Mouse (Mus musculus): ENCODE results near the gene Chmp1a. TPM values are rescaled to one million over a fixed set of nuclear protein-coding genes. Genes with fewer than 3 reads are reported as not detected.
A peak's percentile ranks its signal among the peaks of the same experiment; 100 is the strongest.
"Not testable (repeated sequence)": the region's sequence is repeated elsewhere in the genome, so short reads cannot be mapped to it uniquely, and the experiment has no call there.

Chmp1a gene
- polyA plus RNA-seq, 1 experiment, result 70.5 TPM

DNA sequence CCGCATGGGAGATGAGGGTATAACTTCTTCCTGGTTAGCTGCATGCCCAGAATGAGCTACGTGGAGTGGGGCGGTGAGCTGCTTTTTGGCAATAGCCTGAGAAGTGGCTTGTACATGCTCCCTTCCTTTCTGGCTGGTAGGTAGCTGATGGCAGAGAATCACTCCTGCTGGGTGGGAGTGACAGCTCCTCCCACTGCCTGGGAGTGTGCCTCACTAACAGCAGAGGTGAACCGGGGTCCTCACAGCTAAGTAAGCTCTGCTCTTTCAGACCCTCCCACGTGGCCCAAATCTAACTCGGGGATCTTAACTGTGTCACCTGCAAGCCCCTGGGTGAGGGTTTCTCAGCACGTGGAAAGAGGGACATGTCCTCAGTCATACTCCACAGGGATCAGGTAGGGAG is 20.0 kb upstream of the Chmp1a start:
- H3K27ac ChIP-seq (ENCODE audit: insufficient read depth, low read length), result no peak overlapping the region
- TF ChIP-seq CTCF (IDR thresholded peaks at IDR 0.05; ENCODE audit: extremely low read depth, insufficient read depth, insufficient read length, insufficient replicate concordance) (no peak), POLR2A (IDR thresholded peaks at IDR 0.05; ENCODE audit: low read depth, low read length) (no peak)
- peaks cover 7% of the 10 kb centered on the region for H3K4me1 ChIP-seq (ENCODE audit: control insufficient read depth, insufficient read depth, insufficient read length)
- H3K36me3 ChIP-seq (ENCODE audit: control insufficient read depth, insufficient read depth, low read length), result no peaks in the 10 kb centered on the region
- DNase-seq (ENCODE audit: low read depth in 1 of 2, low spot score in 2 of 2), result no peak
- H3K4me3 ChIP-seq (ENCODE audit: extremely low read depth, insufficient read depth, insufficient read length), result no peak overlapping the region
- WGBS, result 71% methylated on average over 7 of the region's 7 CpGs
- no peaks in the 10 kb centered on the region for H3K27me3 ChIP-seq (ENCODE audit: control insufficient read depth, insufficient read depth, low read length)

- H3K36me3 ChIP-seq (ENCODE audit: control insufficient read depth, insufficient read depth, low read length), result 0 out of 2 replicates have a peak, but pooled peaks cover 2% of the 10 kb centered on the region
- H3K27ac ChIP-seq (ENCODE audit: insufficient read depth, low read length), result no peak overlapping the region
- TF ChIP-seq POLR2A (IDR thresholded peaks at IDR 0.05; ENCODE audit: low read depth, low read length) (no peak), CTCF (IDR thresholded peaks at IDR 0.05; ENCODE audit: extremely low read depth, insufficient read depth, insufficient read length, insufficient replicate concordance) (no peak)
- H3K27me3 ChIP-seq (ENCODE audit: control insufficient read depth, insufficient read depth, low read length), result no peaks in the 10 kb centered on the region
- H3K4me1 ChIP-seq (ENCODE audit: control insufficient read depth, insufficient read depth, insufficient read length), result peaks cover 7% of the 10 kb centered on the region
- 88% methylated on average over 5 of the region's 5 CpGs for WGBS
- no peak for DNase-seq (ENCODE audit: low read depth in 1 of 2, low spot score in 2 of 2)
- H3K4me3 ChIP-seq (ENCODE audit: extremely low read depth, insufficient read depth, insufficient read length), result no peak overlapping the region
Measured at GRCm38 (mm10) chr8:123231742-123232141, 19.2 kb upstream of the Chmp1a start.

- H3K4me3 ChIP-seq (ENCODE audit: extremely low read depth, insufficient read depth, insufficient read length); H3K4me1 ChIP-seq (ENCODE audit: control insufficient read depth, insufficient read depth, insufficient read length); DNase-seq (ENCODE audit: low read depth in 1 of 2, low spot score in 2 of 2); H3K27ac ChIP-seq (ENCODE audit: insufficient read depth, low read length); H3K27me3 ChIP-seq (ENCODE audit: control insufficient read depth, insufficient read depth, low read length); H3K36me3 ChIP-seq (ENCODE audit: control insufficient read depth, insufficient read depth, low read length): not testable (repeated sequence)
- 85% methylated on average over 11 of the region's 11 CpGs for WGBS
Measured at GRCm38 (mm10) chr8:123230326-123230725, 17.8 kb upstream of the Chmp1a start.

GRCm38 (mm10) chr8:123228416-123228815 is 15.9 kb upstream of the Chmp1a start:
- H3K36me3 ChIP-seq (ENCODE audit: control insufficient read depth, insufficient read depth, low read length), result 0 out of 2 replicates have a peak, but pooled peaks cover 2% of the 10 kb centered on the region
- 95% methylated on average over 1 of the region's 1 CpGs for WGBS

DNA sequence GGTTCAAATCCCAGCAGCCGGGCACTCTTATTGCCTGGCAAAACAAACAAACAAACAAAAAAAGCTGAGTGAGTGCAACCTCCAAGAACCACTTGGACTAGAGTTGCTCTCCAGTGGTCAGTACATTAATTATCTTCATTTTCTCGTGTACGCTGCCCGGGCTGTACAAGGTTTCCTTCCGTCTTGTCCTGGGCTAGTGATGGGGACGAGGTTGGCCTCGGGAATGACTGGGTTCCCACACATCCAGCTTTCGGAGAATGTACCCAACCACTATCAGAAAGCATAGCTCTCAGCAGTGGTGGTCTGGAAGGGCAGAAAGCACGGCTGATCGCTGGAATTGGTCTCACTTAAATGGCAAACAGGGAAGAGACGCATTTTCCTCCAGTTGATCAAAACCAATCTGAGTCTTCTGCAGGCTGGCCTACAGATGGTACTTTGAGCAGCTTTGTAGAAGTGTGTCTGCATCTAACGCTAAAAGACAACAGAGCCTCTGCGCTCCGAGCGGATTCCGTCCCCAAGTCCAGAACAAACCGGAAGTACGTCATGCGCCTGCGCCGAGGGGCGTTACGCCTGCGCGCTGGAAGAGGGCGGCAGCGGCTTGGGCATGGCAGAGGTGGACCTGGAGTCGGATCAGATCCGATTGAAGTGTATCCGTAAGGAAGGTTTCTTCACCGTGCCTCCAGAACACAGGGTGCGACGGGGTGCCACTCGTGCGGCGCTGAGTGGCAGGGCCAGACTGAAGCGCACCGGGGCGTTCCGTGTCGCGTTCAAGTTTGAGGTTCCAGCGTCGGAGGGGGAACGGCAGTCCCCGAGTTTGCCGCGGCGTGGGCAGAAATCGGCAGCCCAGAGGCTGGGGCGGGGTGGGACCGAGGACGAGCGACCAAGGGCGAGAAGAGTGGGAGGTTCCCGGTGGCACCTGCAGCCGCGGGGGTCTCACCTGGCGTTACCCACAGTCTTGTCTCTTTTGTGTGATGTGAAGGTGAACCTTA is 12.0 kb upstream of the Chmp1a start, which contains the start of gene Cdk10:
Gene Cdk10, plus strand, starts transcription at position 565 of the 989 bp plus-strand sequence.
- peak; percentile 74 to 91 for DNase-seq (ENCODE audit: low read depth in 1 of 2, low spot score in 2 of 2)
- whole genome bisulfite sequencing, result 2% methylated on average over 59 of the region's 59 CpGs
- H3K36me3 ChIP-seq (ENCODE audit: control insufficient read depth, insufficient read depth, low read length), result 0 out of 2 replicates have a peak, but pooled peaks cover 2% of the 10 kb centered on the region
- TF ChIP-seq POLR2A (IDR thresholded peaks at IDR 0.05; ENCODE audit: low read depth, low read length) (peak; percentile 90), CTCF (IDR thresholded peaks at IDR 0.05; ENCODE audit: extremely low read depth, insufficient read depth, insufficient read length, insufficient replicate concordance) (no peak)
- H3K27me3 ChIP-seq (ENCODE audit: control insufficient read depth, insufficient read depth, low read length), result no peaks in the 10 kb centered on the region
- H3K4me3 ChIP-seq (ENCODE audit: extremely low read depth, insufficient read depth, insufficient read length), result peak within 1 kb of the TSS; percentile 80
- H3K27ac ChIP-seq (ENCODE audit: insufficient read depth, low read length), result peak within 1 kb of the TSS; percentile 44
- H3K4me1 ChIP-seq (ENCODE audit: control insufficient read depth, insufficient read depth, insufficient read length), result peaks cover 4% of the 10 kb centered on the region; the same call in 1 of the 2 replicates

More at GRCm38 (mm10) chr8:123228416-123228815, 15.9 kb upstream of the Chmp1a start:
- TF ChIP-seq POLR2A (IDR thresholded peaks at IDR 0.05; ENCODE audit: low read depth, low read length), result no peak
- no peak for TF ChIP-seq CTCF (IDR thresholded peaks at IDR 0.05; ENCODE audit: extremely low read depth, insufficient read depth, insufficient read length, insufficient replicate concordance)
- peaks cover 4% of the 10 kb centered on the region; the same call in 1 of the 2 replicates for H3K4me1 ChIP-seq (ENCODE audit: control insufficient read depth, insufficient read depth, insufficient read length)
- H3K4me3 ChIP-seq (ENCODE audit: extremely low read depth, insufficient read depth, insufficient read length), result no peak overlapping the region
- DNase-seq (ENCODE audit: low read depth in 1 of 2, low spot score in 2 of 2), result no peak
- H3K27ac ChIP-seq (ENCODE audit: insufficient read depth, low read length), result no peak overlapping the region
- H3K27me3 ChIP-seq (ENCODE audit: control insufficient read depth, insufficient read depth, low read length), result no peaks in the 10 kb centered on the region

- Histone ChIP-seq H3K27me3 (ENCODE audit: control insufficient read depth, insufficient read depth, low read length) (no peaks in the 10 kb centered on the region), H3K27ac (ENCODE audit: insufficient read depth, low read length) (no peak overlapping the region), H3K36me3 (ENCODE audit: control insufficient read depth, insufficient read depth, low read length) (no peaks in the 10 kb centered on the region), H3K4me1 (ENCODE audit: control insufficient read depth, insufficient read depth, insufficient read length) (peaks cover 4% of the 10 kb centered on the region; the same call in 1 of the 2 replicates), H3K4me3 (ENCODE audit: extremely low read depth, insufficient read depth, insufficient read length) (no peak overlapping the region)
- TF ChIP-seq CTCF (IDR thresholded peaks at IDR 0.05; ENCODE audit: extremely low read depth, insufficient read depth, insufficient read length, insufficient replicate concordance) (no peak), POLR2A (IDR thresholded peaks at IDR 0.05; ENCODE audit: low read depth, low read length) (no peak)
- no peak for DNase-seq (ENCODE audit: low read depth in 1 of 2, low spot score in 2 of 2)
- WGBS, result 21% methylated on average over 1 of the region's 1 CpGs
Measured at GRCm38 (mm10) chr8:123220917-123221316, 8.4 kb upstream of the Chmp1a start.

DNA sequence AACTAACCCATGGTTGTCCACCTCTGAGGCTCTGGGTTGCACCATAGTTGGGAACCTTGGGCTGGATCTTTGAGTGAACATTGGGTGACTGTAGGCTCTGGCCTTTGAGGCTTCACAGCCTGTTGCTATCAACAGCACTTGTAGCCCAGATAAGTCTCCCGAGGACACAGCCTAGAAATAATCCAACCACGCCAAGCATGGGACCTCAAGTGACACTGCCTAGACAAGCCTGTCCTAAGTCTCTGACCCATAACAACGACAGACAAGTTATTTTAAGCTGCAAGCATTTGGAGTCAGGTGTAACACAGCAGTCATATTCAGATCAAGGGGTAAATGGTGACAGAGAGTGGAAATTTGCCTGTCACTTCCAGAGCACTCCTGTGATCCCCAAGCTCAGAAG is 2.9 kb upstream of the Chmp1a start:
- H3K27ac ChIP-seq (ENCODE audit: insufficient read depth, low read length), result no peak overlapping the region
- no peak overlapping the region for H3K4me3 ChIP-seq (ENCODE audit: extremely low read depth, insufficient read depth, insufficient read length)
- H3K27me3 ChIP-seq (ENCODE audit: control insufficient read depth, insufficient read depth, low read length), result no peaks in the 10 kb centered on the region
- WGBS, result 76% methylated on average over 3 of the region's 3 CpGs
- H3K36me3 ChIP-seq (ENCODE audit: control insufficient read depth, insufficient read depth, low read length), result no peaks in the 10 kb centered on the region
- no peak for TF ChIP-seq CTCF (IDR thresholded peaks at IDR 0.05; ENCODE audit: extremely low read depth, insufficient read depth, insufficient read length, insufficient replicate concordance)
- no peak for TF ChIP-seq POLR2A (IDR thresholded peaks at IDR 0.05; ENCODE audit: low read depth, low read length)
- no peak for DNase-seq (ENCODE audit: low read depth in 1 of 2, low spot score in 2 of 2)
- H3K4me1 ChIP-seq (ENCODE audit: control insufficient read depth, insufficient read depth, insufficient read length), result peaks cover 8% of the 10 kb centered on the region; the same call in 1 of the 2 replicates
